Mouse (Mus musculus): ENCODE data around the gene Clba1.

DNA sequence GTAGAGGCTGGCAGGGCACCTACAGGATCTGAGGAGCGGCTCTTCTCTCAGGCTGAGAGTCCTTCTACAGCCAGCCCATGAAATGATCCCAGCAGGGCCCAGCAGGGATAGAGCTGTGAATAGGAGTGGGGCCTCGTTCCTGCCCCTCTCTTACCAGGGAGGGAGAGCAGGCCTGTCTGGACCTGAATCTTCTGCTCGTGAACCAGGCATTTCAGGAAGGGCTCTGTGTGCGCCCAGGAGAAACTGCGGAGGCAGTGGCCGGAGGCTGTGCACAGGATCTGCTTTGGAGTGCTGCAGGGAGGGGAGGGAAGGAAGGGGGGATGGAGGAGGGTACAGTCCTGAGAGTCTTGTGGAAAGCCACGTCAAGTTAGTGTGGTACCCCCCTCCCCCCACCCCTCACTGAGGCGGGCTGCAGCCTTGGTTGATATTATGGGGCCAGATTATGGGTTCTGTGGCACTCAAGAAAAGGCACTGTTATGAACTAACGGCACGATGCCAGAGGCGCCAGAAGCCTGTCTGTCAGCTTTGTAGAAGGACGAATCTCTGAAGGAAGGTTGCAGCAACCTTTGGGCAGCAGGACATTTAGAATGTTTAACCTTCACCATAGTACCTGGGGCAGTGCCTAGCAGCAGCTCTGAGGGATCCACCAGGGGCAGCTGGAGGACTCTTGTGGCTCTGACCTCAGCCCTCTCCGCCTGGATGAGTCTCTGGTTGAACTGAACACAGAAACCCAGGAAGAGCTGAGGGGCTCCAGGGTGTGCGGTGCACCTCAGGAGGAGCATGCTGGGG lies 6.1 kb downstream of the Clba1 start:
- TF ChIP-seq POLR2A (IDR thresholded peaks at IDR 0.05; ENCODE audit: control insufficient read depth in 1 of 2, insufficient read depth in 1 of 2, low read depth in 1 of 2, low read length in 2 of 2, poor library complexity in 1 of 2) (no peak), CHD2 (IDR thresholded peaks at IDR 0.05; ENCODE audit: low read length) (no peak), GATA1 (IDR thresholded peaks at IDR 0.05; ENCODE audit: low read depth, low read length) (no peak)

Data from MEL (cell line).